Mouse (Mus musculus) C2C12 (cell line): Measurements from ENCODE around the gene Zzz3. TPM values are rescaled to one million over a fixed set of nuclear protein-coding genes. Genes with fewer than 3 reads are reported as not detected.

ENCODE experiments used
- H3K27me3 ChIP-seq: one replicate; pipeline ENCODE4 v1.6.1; 2011; ENCODE audit not compliant: control insufficient read depth, insufficient read depth, insufficient read length
- H3K36me3 ChIP-seq: one replicate; pipeline ENCODE4 v1.6.1; 2011; ENCODE audit not compliant: control insufficient read depth, insufficient read depth
- H3K4me3 ChIP-seq: one replicate; pipeline ENCODE4 v1.5.1; 2011; ENCODE audit warnings: mild to moderate bottlenecking, control low read depth; ENCODE audit not compliant: poor library complexity, insufficient read depth, severe bottlenecking
- H3K79me2 ChIP-seq: one replicate; pipeline ENCODE4 v1.6.1; 2011; ENCODE audit not compliant: control insufficient read depth, insufficient read depth
- H3K79me3 ChIP-seq: one replicate; pipeline ENCODE4 v1.6.1; 2011; ENCODE audit warnings: low read depth, control low read depth
- H3ac ChIP-seq: one replicate; pipeline ENCODE3; 2011; ENCODE audit warnings: low read depth; ENCODE audit not compliant: control insufficient read depth, insufficient read length
- CEBPB ChIP-seq: IDR thresholded peaks from one replicate; pipeline ENCODE4 v1.6.1; 2011; ENCODE audit warnings: low read depth, mild to moderate bottlenecking, control low read depth, moderate library complexity
- CTCF ChIP-seq: IDR thresholded peaks from one replicate; pipeline ENCODE4 v1.5.1; 2011; ENCODE audit not compliant: control insufficient read depth, insufficient read depth, insufficient read length
- FOSL1 ChIP-seq: IDR thresholded peaks from one replicate; pipeline ENCODE4 v1.8.0; 2011; ENCODE audit warnings: mild to moderate bottlenecking, low read length; ENCODE audit not compliant: poor library complexity, insufficient read depth, severe bottlenecking
- MAX ChIP-seq: IDR thresholded peaks from one replicate; pipeline ENCODE4 v1.6.1; 2011; ENCODE audit warnings: mild to moderate bottlenecking, control low read depth
- MYOD1 ChIP-seq: IDR thresholded peaks from one replicate; pipeline ENCODE4 v1.6.1; 2011; ENCODE audit warnings: low read depth; ENCODE audit not compliant: control insufficient read depth, insufficient read length
- MYOG ChIP-seq: IDR thresholded peaks from one replicate; pipeline ENCODE4 v1.6.1; 2011; ENCODE audit not compliant: control insufficient read depth, insufficient read length; ENCODE audit errors: extremely low read depth
- USF1 ChIP-seq: IDR thresholded peaks from one replicate; pipeline ENCODE4 v1.6.1; 2011; ENCODE audit warnings: low read depth, mild to moderate bottlenecking, control low read depth, moderate library complexity
- polyA plus RNA-seq: library from polyadenylated mRNA; unstranded; fragments of >200 nt; fragmentation: generic; extraction: Trizol; gene quantifications from one replicate; pipeline ENCODE4 v1.2.1, GENCODE M21; 2012; ENCODE audit warnings: missing spikeins

The Zzz3 gene
- polyA plus RNA-seq, 1 experiment: 7.6 TPM

DNA sequence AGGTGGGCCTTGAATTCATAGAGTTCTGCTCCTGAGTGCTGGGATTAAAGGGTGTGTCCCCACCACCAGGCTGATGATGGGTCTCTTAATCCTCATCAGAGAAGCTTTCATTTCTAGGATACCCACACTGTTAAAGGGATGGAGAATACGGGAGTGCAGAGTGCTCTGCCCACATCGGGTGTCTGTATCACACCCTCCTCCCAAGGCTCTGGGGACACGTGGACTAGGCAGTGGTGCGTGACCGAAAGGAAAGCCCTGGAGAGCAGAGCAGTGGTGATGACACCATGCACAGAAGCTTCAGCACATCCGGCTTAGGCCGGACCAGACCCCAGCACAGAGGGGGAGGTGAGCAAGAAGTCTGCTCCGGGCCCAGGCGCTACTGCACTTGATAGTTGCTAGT, 38.5 kb upstream of the Zzz3 start:
- Histone ChIP-seq H3ac (no peak overlapping the region), H3K4me3 (no peak overlapping the region), H3K79me3 (peaks cover 49% of the 10 kb centered on the region), H3K79me2 (peaks cover 93% of the 10 kb centered on the region), H3K36me3 (peaks cover 4% of the 10 kb centered on the region), H3K27me3 (no peaks in the 10 kb centered on the region)
- TF ChIP-seq FOSL1 (no peak), MAX (no peak), MYOD1 (no peak), CEBPB (no peak), MYOG (no peak)

GRCm38 (mm10) chr3:152359151-152359550, 36.1 kb upstream of the Zzz3 start:
- Histone ChIP-seq H3K4me3 (no peak overlapping the region), H3K79me2 (peaks cover 69% of the 10 kb centered on the region), H3K79me3 (peaks cover 27% of the 10 kb centered on the region), H3K36me3 (peaks cover 24% of the 10 kb centered on the region), H3K27me3 (no peaks in the 10 kb centered on the region), H3ac (no peak overlapping the region)
- no peak for TF ChIP-seq USF1
- TF ChIP-seq FOSL1: no peak
- no peak for TF ChIP-seq CTCF
- no peak for TF ChIP-seq MYOG
- no peak for TF ChIP-seq CEBPB
- no peak for TF ChIP-seq MYOD1
- TF ChIP-seq MAX: no peak

- H3K36me3 ChIP-seq: peaks cover 56% of the 10 kb centered on the region
These were observed 31.1 kb upstream of the Zzz3 start for GRCm38 (mm10) chr3:152364181-152364580.

DNA sequence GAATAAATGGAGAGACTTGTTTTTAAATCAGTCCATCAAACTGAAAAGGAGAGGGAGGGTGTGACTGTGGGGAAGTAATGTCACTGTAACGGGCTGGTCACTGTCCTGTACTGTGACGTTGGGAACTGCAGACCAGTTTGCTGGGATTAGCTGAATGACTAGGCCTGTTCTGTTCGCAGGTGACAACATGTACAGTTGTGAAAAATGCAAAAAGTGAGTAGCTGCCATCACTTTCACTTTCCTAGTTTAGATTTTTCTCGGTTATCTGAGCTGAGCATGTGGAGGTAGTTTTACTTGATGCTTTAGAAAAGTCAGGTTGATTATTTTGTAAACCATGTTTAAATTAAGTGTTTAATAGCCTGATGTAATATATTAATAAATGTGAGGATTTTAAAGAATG, 19.2 kb upstream of the Zzz3 start:
- H3K36me3 ChIP-seq: peaks cover 73% of the 10 kb centered on the region
- no peaks in the 10 kb centered on the region for H3K27me3 ChIP-seq
- no peaks in the 10 kb centered on the region for H3K79me2 ChIP-seq
- no peak overlapping the region for H3K4me3 ChIP-seq
- no peak overlapping the region for H3ac ChIP-seq
- H3K79me3 ChIP-seq: no peaks in the 10 kb centered on the region
- TF ChIP-seq CEBPB (no peak), MYOG (no peak), MAX (no peak), MYOD1 (no peak), CTCF (no peak), USF1 (no peak), FOSL1 (no peak)

More at GRCm38 (mm10) chr3:152364181-152364580, 31.1 kb upstream of the Zzz3 start:
- no peak for TF ChIP-seq USF1
- TF ChIP-seq MYOD1: no peak
- TF ChIP-seq CTCF: no peak
- no peak for TF ChIP-seq CEBPB
- Histone ChIP-seq H3ac (no peak overlapping the region), H3K4me3 (no peak overlapping the region), H3K27me3 (no peaks in the 10 kb centered on the region), H3K79me3 (no peaks in the 10 kb centered on the region), H3K79me2 (peaks cover 21% of the 10 kb centered on the region)

- H3K36me3 ChIP-seq: peaks cover 64% of the 10 kb centered on the region
- H3K79me3 ChIP-seq: no peaks in the 10 kb centered on the region
- H3K27me3 ChIP-seq: no peaks in the 10 kb centered on the region
- no peak overlapping the region for H3ac ChIP-seq
- H3K79me2 ChIP-seq: no peaks in the 10 kb centered on the region
- H3K4me3 ChIP-seq: no peak overlapping the region
- no peak for TF ChIP-seq MYOD1
- no peak for TF ChIP-seq FOSL1
- no peak for TF ChIP-seq MYOG
- no peak for TF ChIP-seq MAX
These were observed 11.2 kb upstream of the Zzz3 start for GRCm38 (mm10) chr3:152384106-152384505.

DNA sequence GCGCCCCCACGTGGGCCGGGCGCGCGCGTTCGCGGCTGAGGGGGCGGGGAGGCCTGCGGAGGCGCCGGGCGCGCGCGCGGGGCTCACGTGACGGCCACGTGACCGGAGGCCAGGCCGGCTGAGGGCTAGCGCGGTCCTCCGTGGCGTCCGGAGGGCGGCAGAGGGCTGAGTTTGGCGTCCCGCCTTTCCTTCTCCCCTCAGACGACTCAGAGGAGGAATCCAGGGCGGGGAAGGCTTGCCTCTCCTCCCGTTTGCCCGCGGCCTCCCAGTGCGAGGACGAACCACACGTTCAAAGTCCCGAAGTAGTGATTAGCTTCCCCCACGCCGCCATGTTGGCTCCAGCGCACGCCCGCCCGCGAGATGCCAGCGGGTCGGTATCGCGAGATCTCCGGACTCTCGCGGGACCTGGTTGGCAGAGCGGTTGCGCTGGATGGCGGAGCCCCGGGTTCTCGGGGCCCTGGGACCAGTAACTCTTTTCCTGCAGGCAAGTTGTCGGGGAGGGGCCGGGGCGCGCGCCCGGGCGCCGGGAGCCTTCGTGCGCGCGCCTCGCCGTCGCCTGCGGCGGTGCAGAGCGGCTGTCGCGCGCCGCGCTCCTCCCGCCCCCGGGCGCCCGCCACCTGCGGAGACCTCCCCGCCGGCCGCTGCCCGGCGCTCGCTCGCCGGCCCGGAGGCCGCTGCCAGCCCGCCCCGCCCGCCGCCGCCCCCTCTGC, 1.2 kb downstream of the Zzz3 start:
- Histone ChIP-seq H3K4me3 (peak overlapping the region; percentile 83), H3K27me3 (no peaks in the 10 kb centered on the region), H3ac (peak overlapping the region; percentile 89), H3K79me3 (peaks cover 47% of the 10 kb centered on the region), H3K36me3 (peaks cover 36% of the 10 kb centered on the region), H3K79me2 (peaks cover 65% of the 10 kb centered on the region)
- TF ChIP-seq CTCF (no peak), MYOG (no peak), MYOD1 (no peak), FOSL1 (no peak), MAX (peak; percentile 83), USF1 (peak; percentile 91), CEBPB (no peak)
